Mouse (Mus musculus): ENCODE results near the gene Efna2. TPM values are rescaled to one million over a fixed set of nuclear protein-coding genes. Genes with fewer than 3 reads are reported as not detected.
A peak's percentile ranks its signal among the peaks of the same experiment; 100 is the strongest.
"Not testable (repeated sequence)": the region's sequence is repeated elsewhere in the genome, so short reads cannot be mapped to it uniquely, and the experiment has no call there.

The Efna2 gene
- polyA plus RNA-seq, 1 experiment = 11.2 TPM

DNA sequence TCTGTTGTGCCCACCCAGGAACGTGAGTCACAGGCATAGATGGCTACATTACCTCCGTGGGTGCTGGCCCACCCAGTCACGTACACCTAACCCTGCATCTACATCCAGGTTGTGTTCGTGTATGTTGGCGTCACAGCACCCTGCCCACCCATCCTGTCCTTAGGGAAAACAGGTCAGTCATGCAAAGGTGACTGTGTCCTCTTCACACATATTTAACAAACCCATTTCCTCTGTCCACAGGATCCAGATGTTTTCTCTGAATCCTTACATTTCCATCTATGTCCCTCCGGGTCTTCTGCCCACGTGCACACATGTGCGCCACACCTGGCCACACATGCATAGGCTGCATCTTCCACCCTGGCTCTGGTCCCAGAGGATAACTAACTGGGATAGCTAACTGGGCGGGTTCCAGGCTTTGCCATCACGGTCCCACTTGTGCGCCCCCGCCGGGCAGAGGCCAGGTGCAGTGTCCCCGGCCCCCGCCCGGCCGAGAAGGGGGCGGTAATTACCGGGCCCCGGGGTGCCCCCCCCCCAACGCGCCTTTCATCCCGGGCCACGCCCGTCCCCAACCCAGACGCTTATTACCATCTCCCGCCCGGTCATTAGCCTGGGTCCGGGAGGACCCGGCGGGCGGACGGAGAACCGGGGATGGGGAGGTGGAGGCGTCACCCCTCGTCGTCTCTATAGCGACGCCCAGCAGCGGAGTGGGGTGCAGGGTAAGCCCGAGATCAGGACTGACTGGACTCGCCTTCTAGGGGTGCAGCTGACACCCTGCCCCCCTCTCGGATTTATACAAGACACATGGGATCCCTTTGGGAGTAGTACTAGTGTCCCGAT lies 14.9 kb upstream of the Efna2 start:
- H3K9ac ChIP-seq (ENCODE audit: low read depth, poor library complexity, severe bottlenecking) = no peak overlapping the region
- H3K4me3 ChIP-seq (ENCODE audit: low read depth, low read length) = peak overlapping the region; percentile 1; the same call in 1 of the 2 replicates
- H3K9me3 ChIP-seq (replicated peaks; ENCODE audit: control insufficient read depth, insufficient read depth, low read length, poor library complexity, severe bottlenecking) = no peaks in the 10 kb centered on the region
- H3K27me3 ChIP-seq (ENCODE audit: control insufficient read depth, insufficient read depth, low read length, poor library complexity, severe bottlenecking) = no peaks in the 10 kb centered on the region
- H3K36me3 ChIP-seq (ENCODE audit: control insufficient read depth, insufficient read depth, low read length, poor library complexity, severe bottlenecking) = no peaks in the 10 kb centered on the region
- H3K27ac ChIP-seq (ENCODE audit: insufficient read depth, low read length) = peak overlapping the region; percentile 2; the same call in 1 of the 2 replicates
- TF ChIP-seq CTCF (IDR thresholded peaks at IDR 0.05; ENCODE audit: low read depth, low read length) (no peak), POLR2A (IDR thresholded peaks at IDR 0.05; ENCODE audit: insufficient read depth, low read length) (no peak), EP300 (IDR thresholded peaks at IDR 0.05; ENCODE audit: insufficient read depth, low read depth, low read length) (no peak)
- peaks cover 7% of the 10 kb centered on the region for H3K4me1 ChIP-seq (ENCODE audit: control insufficient read depth, insufficient read depth, low read length)

DNA sequence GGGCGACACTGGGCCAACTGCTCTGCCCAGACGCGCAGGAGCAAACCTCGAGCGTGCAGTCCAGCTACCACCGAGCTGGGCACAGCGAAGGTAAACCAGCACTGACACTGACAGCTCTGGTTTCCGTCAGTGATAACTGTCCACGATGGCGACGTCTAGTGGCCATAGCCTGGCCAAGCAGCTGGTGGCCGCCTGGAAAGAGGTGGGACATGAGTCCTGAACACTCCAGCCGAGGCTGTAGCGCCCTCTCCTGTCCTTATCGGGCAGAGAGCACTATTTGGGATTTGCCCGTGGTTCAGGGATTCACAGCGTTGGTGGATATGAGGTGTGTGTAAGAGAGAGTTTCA lies 14.3 kb upstream of the Efna2 start:
- H3K27ac ChIP-seq (ENCODE audit: insufficient read depth, low read length) = no peak overlapping the region
- peaks cover 7% of the 10 kb centered on the region for H3K4me1 ChIP-seq (ENCODE audit: control insufficient read depth, insufficient read depth, low read length)
- H3K9me3 ChIP-seq (replicated peaks; ENCODE audit: control insufficient read depth, insufficient read depth, low read length, poor library complexity, severe bottlenecking) = no peaks in the 10 kb centered on the region

DNA sequence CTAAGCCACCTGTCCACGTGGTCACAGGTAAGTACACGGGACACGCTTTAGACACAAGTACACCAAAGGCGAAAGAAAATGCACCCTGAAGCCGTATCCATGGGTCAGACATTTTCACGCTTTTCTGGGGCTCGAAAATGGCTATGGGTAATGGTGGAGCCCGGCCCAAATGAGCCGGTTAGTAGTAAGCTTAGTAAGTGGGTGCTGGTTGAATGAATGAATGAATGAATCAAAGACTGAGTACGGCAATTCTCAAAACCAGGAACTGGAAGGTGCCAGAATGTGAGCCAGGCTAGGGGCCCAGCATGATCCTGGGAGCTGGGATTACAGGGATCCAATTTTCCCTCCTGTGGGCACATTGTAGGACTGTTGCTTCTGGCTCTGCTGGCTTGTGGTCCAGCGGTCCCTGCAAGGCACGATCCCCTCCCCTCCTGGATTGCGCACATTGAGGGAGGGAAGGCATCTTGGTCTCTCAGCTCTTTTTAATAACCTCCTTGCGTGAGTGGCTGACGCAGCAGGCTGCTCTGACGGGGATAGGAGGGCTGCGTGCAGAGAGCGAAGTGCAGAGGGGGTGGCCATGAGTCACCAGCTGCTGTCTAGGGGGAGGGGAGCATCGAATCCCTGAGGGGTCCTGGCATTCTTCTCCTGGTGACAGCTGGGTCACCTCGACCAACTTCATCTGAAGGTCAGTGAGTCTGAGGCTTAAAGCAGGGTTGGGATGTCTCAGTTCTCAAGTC lies 13.7 kb upstream of the Efna2 start, which contains the start of gene Cirbp:
Gene Cirbp, plus strand, starts transcription at position 594 of the 737 bp plus-strand sequence.
- Histone ChIP-seq H3K36me3 (ENCODE audit: control insufficient read depth, insufficient read depth, low read length, poor library complexity, severe bottlenecking) (peaks cover 10% of the 10 kb centered on the region), H3K4me3 (ENCODE audit: low read depth, low read length) (peak within 1 kb of the TSS; percentile 7), H3K9ac (ENCODE audit: low read depth, poor library complexity, severe bottlenecking) (no peak within 1 kb of the TSS), H3K27me3 (ENCODE audit: control insufficient read depth, insufficient read depth, low read length, poor library complexity, severe bottlenecking) (no peaks in the 10 kb centered on the region), H3K27ac (ENCODE audit: insufficient read depth, low read length) (no peak within 1 kb of the TSS), H3K9me3 (replicated peaks; ENCODE audit: control insufficient read depth, insufficient read depth, low read length, poor library complexity, severe bottlenecking) (no peaks in the 10 kb centered on the region), H3K4me1 (ENCODE audit: control insufficient read depth, insufficient read depth, low read length) (peaks cover 7% of the 10 kb centered on the region)
- TF ChIP-seq CTCF (IDR thresholded peaks at IDR 0.05; ENCODE audit: low read depth, low read length) (no peak), EP300 (IDR thresholded peaks at IDR 0.05; ENCODE audit: insufficient read depth, low read depth, low read length) (0 out of 2 replicates have a peak, but pooled peaks have one; percentile 40)

More for the DNA sequence above, 14.3 kb upstream of the Efna2 start:
- no peaks in the 10 kb centered on the region for H3K27me3 ChIP-seq (ENCODE audit: control insufficient read depth, insufficient read depth, low read length, poor library complexity, severe bottlenecking)
- peak; percentile 62; the same call in 1 of the 2 replicates for TF ChIP-seq EP300 (IDR thresholded peaks at IDR 0.05; ENCODE audit: insufficient read depth, low read depth, low read length)
- no peak for TF ChIP-seq POLR2A (IDR thresholded peaks at IDR 0.05; ENCODE audit: insufficient read depth, low read length)
- TF ChIP-seq CTCF (IDR thresholded peaks at IDR 0.05; ENCODE audit: low read depth, low read length) = peak; percentile 100
- peak overlapping the region; percentile 1; the same call in 1 of the 2 replicates for H3K4me3 ChIP-seq (ENCODE audit: low read depth, low read length)
- H3K9ac ChIP-seq (ENCODE audit: low read depth, poor library complexity, severe bottlenecking) = no peak overlapping the region
- H3K36me3 ChIP-seq (ENCODE audit: control insufficient read depth, insufficient read depth, low read length, poor library complexity, severe bottlenecking) = peaks cover 4% of the 10 kb centered on the region

DNA sequence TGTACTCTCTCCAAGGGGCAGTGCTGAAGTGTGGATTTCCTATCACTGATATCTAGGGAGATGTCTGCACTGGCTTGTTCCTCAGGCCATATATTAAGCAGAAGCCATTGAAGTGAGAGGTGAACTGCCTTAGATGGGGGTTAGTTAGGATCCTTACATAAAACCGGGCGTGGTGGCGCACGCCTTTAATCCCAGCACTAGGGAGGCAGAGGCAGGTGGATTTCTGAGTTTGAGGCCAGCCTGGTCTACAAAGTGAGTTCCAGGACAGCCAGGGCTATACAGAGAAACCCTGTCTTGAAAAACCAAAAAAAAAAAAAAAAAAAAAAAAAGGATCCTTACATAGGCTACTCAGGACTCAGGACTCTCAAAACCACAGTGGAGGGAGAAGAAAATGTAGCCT lies 13.1 kb upstream of the Efna2 start:
- not testable (repeated sequence) for H3K9ac ChIP-seq (ENCODE audit: low read depth, poor library complexity, severe bottlenecking); H3K27me3 ChIP-seq (ENCODE audit: control insufficient read depth, insufficient read depth, low read length, poor library complexity, severe bottlenecking); H3K9me3 ChIP-seq (replicated peaks; ENCODE audit: control insufficient read depth, insufficient read depth, low read length, poor library complexity, severe bottlenecking); H3K4me1 ChIP-seq (ENCODE audit: control insufficient read depth, insufficient read depth, low read length); H3K27ac ChIP-seq (ENCODE audit: insufficient read depth, low read length); H3K4me3 ChIP-seq (ENCODE audit: low read depth, low read length)
- H3K36me3 ChIP-seq (ENCODE audit: control insufficient read depth, insufficient read depth, low read length, poor library complexity, severe bottlenecking) = peaks cover 11% of the 10 kb centered on the region

DNA sequence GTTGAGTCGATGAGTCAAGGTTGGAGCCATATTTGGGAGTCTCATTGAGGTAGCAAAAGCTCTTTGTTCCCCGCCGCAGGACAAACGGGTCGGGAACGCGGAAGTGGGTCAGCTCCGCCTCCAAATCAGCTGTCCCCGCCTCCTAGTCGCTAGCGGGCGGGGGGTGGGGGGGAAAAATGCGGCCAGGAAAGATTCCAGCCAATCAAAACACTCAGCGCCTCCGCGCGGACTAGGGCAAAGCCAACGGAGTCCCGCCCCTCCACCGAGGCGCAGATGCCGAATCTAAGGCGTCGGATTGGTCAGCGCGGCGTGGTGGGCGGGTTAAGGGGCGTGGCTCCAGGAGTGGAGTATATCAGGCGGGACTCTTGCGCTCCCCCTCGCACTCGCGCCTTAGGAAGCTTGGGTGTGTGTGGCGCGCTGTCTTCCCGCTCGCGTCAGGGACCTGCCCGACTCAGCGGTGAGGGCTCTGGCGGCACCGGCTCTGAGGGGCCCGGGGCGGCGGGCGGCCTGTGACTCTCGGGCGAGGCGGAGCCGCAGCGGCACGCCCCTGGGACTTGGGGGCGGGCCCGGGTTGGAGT lies 11.7 kb upstream of the Efna2 start:
- TF ChIP-seq POLR2A (IDR thresholded peaks at IDR 0.05; ENCODE audit: insufficient read depth, low read length) (peak; percentile 97), CTCF (IDR thresholded peaks at IDR 0.05; ENCODE audit: low read depth, low read length) (no peak), EP300 (IDR thresholded peaks at IDR 0.05; ENCODE audit: insufficient read depth, low read depth, low read length) (0 out of 2 replicates have a peak, but pooled peaks have one; percentile 34)
- Histone ChIP-seq H3K27me3 (ENCODE audit: control insufficient read depth, insufficient read depth, low read length, poor library complexity, severe bottlenecking) (no peaks in the 10 kb centered on the region), H3K27ac (ENCODE audit: insufficient read depth, low read length) (peak overlapping the region; percentile 45), H3K9ac (ENCODE audit: low read depth, poor library complexity, severe bottlenecking) (peak overlapping the region; percentile 93), H3K9me3 (replicated peaks; ENCODE audit: control insufficient read depth, insufficient read depth, low read length, poor library complexity, severe bottlenecking) (no peaks in the 10 kb centered on the region), H3K36me3 (ENCODE audit: control insufficient read depth, insufficient read depth, low read length, poor library complexity, severe bottlenecking) (peaks cover 11% of the 10 kb centered on the region), H3K4me1 (ENCODE audit: control insufficient read depth, insufficient read depth, low read length) (peaks cover 9% of the 10 kb centered on the region), H3K4me3 (ENCODE audit: low read depth, low read length) (peak overlapping the region; percentile 85)

Measured in ES-Bruce4 (cell line).